Mouse (Mus musculus) urinary bladder, adult 18-20 months (tissue): Measurements from ENCODE around the gene Srl.
A peak's percentile ranks its signal among the peaks of the same experiment; 100 is the strongest.
"Not testable (repeated sequence)": the region's sequence is repeated elsewhere in the genome, so short reads cannot be mapped to it uniquely, and the experiment has no call there.

Source experiments
- DNase-seq, 2 experiments: peaks; one replicate each; pipeline ENCODE4 v3.0.0; 2022; ENCODE audit warnings: low spot score in 2 of 2, mixed read lengths in 2 of 2

Gene Srl

DNA sequence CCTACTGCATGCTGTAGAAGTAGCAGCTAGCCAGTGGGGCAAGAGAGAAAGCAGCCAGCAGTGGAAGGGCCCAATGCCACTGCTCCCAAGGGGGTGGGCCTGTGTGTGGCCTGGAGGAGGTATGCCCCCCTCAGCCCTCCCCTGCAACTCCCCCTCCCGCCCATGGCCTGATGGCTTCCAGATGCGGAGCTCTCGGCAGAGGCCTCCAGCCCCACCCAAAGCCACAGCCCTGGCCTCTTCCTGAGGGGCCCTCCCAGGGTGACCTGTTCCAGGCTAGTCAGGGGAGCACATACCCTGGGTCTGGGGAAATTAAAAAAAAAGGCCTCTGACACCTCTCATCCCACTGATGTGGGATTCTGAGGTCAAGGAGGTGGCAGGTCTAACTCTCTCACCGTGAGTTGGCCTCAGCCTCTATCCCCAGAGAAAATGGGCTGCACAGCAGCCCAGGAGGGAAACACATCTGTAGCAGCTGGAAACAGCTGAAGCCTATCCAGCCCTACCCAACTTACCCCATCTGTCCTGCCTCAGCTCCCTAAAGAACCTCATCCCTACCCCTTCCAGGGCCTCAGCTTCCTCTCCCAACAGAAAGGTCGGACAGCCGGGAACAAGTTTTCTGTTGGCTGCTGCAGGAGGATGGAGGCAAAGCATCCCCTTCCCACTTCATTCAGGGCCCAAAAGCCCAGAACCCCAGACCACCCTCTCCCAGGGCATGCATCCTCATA lies 11.4 kb upstream of the Srl start:
- peak in 1 of 2 experiments; percentile 28 for DNase-seq

DNA sequence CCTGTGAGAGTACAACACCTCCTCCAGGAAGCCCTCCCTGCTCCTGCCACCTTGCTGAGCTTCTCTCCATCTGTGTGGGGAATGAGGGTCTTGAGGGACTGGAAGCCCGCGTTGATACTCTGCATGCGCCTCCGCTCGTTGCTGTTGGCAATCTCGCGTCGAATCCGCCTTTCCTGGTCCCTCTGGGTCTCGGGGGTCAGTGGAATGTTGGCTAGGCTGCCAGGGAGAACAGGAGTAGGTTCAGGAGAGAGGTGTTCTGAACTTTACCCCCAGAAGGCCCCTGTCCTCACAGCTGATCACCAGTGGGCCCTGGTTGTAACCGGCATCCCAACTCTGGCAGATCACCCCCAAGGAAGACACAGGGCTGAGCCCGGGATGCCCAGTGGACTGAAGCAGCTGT lies 10.3 kb upstream of the Srl start:
- DNase-seq = no peak

DNA sequence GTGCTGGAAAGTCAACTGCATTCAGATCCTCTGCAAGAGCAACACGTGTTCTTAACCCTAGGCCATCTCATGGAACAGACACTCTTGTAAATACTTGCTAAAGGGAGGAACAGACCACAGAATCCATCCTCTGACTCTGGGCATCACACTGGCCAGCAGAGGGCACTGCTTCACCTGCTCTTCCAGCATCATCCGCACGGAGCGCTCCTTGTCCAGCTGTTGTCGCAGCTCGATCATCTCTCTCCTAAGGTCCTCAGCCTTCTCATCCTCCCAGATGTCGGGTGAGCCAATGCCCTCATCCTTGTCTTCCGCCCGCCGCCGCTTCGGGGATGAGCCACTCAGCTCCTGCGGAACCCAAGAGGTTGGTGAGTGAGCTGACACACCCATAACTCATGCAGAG lies 9.4 kb upstream of the Srl start:
- DNase-seq = peak; percentile 36 to 55

DNA sequence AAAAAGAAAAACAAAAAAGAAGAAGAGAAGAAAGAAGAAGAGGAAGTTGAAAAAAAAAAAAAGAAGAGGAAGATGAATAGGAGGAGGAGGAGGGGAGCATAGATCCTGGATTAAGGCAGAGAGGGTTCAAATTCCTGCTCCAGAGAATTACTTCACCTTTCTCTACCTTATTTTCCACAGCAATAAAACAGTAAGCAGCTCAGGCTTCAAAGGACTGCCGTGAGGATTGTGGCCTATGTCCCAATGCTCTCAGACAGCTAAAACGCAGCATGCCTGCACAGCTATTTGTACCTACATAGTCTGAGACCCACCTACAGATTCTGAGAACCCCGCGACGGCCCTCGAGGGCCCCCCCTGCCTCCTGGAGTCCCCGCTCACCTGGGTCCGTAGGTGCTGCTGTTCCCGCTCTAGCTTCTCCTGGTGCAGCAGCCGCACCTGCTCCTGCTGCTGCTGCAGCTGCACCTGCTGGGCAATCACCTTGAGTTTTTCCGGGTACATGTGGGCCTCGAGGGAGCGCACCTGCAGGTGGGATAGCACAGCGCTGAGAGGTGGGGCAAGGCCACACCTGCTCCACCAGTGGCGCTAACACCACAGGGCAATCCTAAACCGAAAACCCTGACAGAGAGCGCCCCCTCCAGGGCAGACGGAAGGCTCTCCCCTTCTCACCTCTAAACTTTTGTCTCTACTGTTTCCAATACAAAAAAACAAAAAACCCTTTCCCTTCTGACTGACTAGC lies 7.5 kb upstream of the Srl start:
- no peak for DNase-seq

DNA sequence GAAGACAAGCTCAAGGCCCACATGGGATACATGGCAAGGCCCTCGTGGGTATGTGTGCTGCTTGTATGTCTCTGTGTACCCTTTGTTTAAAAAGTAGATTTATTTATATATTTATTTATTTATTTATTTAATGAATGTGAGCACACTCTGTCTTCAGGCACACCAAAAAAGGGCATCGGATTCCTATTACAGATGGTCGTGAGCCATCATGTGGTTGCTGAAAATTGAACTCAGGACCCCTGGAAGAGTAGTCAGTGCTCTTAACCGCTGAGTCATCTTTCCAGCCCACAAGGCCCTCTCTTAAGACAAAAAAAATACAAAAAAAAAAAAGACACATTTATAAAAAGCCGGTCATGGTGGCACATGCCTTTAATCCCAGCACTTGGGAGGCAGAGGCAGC lies 6.0 kb upstream of the Srl start:
- DNase-seq = no peak

DNA sequence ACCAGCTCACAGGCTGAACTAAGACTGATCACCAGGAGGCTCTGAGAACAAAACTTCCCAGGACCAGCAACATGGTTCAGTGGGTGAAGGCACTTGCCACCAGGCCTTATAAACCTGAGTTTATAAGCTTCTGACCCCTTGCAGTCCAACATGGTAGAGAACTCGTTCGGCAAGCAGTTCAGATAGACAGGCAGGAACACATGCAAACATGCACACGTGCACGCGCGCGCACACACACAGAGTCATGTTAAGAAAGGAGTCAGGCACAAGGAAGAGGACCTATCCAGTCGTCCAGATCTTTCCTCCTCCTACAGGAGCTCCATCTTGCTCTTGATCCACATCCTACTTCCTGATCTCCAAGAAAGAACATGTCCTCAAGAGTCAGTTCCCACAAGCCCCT lies 5.2 kb upstream of the Srl start:
- DNase-seq = no peak

DNA sequence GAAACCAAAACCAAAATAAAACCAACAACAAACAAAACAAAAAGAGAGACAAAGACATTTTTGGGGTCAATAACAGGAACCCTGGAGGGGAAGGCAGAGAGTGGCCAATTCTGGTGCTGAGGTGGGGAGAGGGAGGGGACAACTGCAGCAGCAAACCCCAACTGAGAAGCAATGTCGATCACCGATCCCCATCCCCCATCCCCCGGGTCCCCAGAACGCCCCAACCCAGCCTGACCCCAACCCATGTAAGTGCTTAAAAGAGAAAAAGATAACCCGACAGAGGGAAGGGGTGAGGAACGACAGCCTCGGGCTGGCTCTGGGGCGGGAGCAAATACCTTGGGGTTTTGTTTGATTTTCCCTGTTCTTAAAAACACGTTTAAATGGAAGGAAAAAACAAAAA lies 3.2 kb upstream of the Srl start:
- DNase-seq = no peak

DNA sequence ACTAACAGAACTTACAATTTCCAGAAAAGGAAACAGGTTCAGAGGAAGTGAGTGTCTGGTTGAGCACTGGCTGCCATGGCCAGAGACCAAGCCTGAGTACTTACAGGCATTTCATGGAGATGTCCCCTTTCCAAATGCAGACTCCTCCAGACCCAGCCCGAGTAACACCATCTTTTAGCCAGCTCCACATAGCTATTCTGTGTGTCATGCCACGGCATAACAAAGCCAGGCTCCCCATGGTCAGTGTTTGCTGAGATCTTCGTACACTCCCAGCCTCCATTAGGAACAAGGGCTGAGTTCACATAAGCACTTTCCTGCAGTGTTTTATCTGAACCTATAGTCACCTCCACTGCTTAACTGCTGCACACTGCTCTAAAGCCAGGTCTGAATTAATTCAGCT lies 1.6 kb upstream of the Srl start:
- no peak for DNase-seq

DNA sequence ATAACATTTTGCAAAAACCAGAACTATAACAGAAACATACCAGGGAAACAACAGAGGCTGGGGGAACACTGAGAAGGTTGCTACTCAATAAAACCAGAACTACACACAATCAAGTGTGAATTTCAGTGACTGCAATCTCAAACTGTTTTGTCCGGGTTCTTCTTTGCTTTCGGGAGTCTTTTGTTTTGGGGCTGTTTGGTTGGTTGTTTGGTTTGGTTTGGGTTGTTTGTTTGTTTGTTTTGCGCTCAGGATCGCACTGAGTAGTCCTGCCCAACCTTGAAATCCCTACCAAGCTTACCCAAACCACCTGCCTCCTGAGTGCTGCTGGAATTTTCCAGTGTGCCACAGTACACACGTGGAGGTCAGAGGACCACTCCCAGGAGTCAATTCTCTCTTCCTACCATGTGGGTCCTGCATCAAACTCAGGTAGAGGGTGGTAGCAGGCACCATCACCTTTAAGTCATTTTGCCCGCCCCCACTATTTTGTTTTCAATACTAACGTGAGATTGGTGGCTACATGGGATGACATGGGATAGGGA lies 689 bp upstream of the Srl start:
- no peak for DNase-seq

DNA sequence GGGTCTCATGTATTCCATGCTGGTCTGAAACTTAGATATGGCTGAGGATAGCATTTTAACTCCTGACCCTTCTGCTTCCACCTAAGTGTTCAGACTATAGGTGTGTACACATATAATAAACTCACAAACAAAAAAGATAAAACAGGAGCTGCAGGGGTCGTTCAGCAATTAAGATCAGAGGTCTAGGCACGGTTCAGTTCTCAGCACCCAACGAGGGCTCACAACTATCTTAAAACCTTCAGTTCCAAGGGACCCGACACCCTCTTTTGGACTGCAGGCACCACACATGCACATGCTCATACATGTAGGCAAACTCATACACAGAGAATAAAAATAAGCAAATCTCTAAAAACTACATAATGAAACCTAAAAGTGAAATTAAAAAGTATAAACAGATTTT lies 583 bp downstream of the Srl start:
- DNase-seq = no peak

DNA sequence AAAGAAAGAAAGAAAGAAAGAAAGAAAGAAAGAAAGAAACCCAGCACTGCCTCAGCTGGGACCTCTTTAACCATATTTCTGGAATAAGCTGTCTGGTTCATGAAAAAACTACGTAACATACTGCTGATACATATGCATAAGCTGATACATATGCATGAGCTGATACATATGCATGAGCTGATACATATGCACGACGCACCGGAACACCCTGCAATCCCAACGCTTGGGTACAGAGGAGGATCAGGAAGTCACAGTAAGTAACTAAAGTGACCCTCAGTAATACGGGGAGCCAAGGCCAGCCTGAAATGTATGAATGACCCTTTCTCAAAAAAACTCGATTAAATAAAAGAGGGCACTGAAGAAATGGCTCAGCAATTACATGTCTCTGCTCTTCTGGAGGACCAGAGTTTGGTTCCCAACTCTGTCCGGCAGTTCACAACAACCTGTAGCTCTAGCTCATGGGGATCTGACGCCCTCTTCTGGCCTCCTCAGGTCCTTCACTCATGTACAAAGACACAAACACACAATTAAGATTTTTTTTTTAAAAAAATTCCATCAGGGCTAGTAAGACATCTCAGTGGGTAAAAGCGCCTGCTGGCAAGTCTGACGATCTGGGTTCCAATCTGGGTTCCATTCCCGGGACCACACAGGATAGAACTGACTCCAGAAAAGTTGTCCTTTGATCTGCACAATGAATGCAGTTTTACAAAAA lies 1.4 kb downstream of the Srl start:
- DNase-seq = no peak

DNA sequence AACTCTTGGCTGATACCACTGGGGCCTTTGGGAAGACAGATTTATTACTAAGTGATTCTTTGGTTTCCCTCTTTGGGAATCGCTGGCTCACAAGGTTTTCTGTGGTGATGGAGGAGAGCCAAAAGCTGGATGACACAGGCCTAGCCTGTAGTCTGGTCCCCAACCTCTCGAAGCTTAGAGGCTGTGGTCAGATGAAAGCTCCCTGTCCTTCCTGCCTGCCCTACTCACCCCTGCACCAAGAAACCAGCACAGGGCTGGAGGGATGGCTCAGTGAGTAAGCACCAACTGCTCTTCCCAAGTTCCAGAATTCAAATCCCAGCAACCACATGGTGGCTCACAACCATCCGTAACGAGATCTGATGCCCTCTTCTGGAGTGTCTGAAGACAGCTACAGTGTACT lies 2.1 kb downstream of the Srl start:
- DNase-seq = no peak

DNA sequence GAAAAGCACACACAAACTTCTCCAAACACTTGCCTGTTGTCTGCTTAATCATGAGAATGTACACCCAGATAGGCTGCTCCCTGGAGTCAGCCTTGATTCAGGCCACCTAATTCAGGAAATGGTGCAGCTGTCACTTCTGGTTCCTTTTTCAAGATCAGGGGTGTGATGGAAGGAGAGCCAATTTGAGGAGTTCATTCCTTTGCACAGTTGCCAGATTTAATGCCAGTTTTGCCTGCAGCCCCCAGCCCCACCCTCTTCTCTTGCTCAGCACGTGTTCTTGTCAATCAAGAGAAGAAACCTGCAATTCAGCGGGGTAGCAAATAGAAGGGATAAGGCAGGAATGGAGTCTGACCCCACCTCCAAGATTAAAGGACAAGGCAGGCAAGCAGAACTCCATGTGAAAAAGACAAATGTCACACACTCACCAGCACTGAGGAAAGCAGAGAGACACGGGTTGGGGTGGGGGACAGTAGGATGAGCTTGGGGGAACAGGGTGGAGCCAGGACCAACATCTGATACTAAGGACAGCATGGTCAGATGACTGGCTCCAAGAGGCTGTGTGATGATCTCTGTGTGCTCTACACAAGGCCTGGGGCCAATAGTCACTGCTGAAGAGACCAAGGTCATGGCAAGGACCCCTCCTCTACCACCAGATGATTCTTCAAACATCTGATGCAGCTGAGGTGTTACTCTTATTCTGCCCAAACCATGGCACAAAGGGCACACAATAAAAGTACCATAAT lies 3.8 kb downstream of the Srl start:
- no peak for DNase-seq

DNA sequence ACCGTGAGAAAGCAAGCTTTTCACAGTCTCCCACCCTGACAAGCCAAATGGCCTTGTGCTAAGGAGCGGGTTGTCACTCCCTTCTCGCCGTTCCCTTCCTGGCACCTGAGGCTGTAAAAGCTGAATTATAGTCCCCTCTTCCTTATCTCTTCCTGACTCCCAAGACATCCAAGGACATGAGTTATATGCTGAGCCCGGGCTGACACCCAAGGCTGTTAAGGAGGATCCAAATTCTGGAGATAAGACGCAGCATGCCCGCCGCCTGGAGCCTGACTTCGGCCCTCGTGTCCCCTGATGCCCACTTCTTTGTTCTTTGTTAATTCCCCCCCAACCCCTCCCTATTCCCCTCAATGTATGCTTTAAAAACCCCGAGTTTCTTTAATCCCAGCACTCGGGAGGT lies 14.2 kb downstream of the Srl start:
- DNase-seq = not testable (repeated sequence)

DNA sequence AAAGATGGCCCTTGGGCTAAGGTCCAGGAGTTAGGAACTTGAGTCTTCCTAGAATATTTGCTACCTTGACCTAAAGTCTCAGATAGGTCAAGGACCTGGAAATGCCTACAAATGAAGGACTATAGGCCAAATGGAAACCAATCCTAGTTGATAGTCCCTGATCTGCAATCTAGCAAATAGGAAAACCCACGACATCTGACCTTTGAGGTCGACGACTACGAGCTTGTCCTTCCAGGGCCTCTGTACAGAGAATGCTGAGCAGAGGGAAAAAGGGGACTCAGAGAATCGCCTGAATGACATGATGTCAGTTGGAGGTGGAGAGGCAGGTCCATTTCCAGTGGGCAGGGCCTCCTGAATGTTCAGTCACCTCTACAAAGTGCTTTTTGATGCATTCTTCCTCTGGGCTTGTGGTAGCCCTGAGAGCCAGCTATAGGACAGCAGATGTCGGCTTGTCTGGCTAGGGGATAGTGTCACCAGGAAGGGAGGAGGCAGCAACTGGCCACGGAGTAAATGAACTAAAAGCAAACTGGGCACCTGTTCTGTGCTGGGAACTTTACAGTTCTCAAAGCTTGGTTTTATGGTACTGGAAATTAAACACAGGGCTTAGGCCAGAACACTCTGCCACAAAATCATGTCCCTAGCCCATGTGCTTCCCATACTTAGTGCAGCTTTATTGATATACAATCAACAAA lies 18.2 kb downstream of the Srl start:
- no peak for DNase-seq

DNA sequence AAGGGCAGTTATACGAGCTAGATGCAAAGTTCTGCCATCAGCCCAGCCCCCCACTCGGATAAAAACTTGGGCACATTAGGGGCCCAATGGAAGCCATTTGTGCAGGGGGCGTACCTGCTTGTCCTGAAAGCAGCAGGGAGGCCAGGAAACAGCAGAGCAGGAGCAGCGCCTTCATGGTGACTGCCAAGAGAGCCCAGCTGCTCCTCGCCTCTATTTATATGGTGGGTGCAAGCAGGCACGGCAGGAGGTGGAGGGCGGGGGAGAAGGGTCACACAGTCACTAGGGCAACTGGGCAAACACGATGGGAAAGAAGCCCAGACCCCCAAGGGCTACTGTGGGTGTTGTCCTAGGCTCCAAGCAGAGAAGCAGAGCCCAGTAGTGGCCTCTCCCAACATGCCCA lies 18.7 kb downstream of the Srl start:
- DNase-seq = no peak

DNA sequence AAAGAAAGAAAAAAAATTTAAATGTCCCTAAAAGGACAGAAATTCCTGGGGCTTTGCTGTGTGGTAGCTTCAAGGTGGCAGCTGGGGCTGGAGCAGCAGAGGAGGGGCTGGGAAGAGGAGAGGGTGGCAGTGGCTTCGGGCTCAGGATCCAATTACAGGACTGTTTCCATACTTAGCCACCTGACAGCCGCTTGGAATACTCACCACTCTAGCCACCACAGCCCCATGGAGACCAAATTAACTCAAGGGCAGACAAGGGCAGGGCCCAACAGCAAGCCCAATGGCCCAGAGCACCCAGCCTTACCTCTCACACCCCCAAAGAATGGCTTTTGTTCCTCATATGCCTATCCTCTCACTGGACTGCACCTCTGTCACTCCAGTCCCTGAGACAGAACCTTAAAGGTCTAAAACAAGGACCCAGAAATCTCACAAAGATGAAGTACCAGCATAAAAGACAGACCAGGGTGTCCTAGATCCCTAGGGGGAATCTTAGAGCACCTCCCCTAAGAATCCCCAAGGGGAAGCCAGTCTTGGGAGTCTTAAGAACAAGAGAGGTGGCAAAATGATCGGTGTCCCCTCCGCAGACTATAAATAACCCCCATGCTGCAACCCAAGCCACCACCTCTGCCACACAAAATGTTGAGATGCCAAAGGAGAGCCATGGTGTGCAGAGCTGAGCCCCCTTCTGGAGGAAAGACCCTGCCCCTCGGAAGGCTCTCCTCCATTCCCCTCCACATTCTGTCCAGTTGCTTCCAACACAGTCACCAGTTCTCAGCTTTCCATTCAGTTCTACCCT lies 19.7 kb downstream of the Srl start:
- DNase-seq = no peak

DNA sequence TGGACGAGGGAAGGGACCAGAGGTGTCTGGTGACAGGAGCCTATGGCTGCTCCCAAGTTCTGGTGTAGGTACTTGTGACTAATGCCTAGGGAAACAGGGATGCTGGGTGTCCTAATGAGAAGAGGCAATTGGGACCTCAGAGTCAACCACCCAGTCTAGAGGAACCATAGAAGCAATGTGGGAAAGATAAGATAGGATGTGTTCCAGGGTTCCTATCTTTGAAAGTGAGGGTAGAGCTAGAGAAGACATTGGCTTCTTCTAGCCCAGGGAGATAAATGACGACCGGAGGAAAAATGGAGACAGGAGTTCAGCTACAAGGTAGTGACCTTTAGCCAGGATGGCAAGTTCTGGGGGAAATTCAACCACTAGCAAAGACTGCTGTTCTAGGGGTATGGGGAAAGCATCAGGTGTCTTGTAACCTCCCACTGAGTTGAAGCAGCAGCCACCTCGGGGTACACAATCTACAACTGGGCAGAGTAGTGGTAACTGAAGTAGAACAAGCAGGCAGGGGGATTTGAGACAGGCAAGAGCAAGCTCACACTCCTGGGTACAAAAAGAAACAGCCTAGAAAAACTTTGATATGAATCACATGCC lies 20.4 kb downstream of the Srl start:
- DNase-seq = no peak

DNA sequence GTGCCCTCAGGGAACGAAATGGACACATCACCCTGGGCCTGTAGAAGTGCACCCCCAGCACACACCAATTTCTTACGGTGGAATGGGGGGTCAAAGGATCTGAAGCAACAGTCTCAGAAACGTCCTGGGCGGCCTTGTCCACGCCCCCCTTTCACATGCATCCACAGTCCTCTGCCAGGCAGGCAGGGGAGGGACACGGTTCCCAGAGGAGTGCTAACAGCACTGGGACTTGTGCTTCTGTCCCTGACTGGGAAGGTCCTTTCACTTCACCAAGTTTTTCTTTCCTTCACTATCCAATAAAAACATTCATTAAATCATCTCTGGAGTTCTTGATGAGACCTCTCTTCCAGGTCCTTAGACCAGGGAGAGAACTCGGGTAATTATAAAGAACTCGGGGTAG lies 20.9 kb downstream of the Srl start:
- DNase-seq = no peak

DNA sequence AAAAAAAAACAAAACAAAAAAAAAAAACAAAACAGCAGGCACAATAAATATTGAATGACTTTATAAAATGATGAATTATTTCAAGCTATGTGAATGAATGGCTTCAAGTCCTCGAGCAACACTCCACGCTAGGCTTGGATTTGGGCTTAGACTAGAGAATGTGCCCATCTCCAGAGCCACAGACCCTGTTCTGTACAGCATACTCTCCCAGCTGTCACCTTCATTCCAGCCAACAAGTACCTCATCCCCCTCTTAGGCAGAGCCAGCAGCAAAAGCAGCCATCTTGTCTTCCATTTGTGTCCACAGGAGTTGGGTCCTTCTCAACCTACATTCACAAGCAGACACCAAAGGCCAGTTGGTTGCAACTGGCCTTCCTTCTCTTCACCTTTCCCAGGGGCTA lies 21.8 kb downstream of the Srl start:
- DNase-seq = no peak
